Mouse (Mus musculus) myocyte (in vitro differentiated cells): ENCODE measurements at regions not wholly inside any gene's neighbourhood (a gene's known extent, or its start where the extent isn't known, plus 50 kb on each side); places are given as distances from the start of the nearest gene placed in this dataset.

Source experiments
- H3K27me3 ChIP-seq: one replicate; pipeline ENCODE4 v1.6.1; 2011; ENCODE audit not compliant: control insufficient read depth, insufficient read depth, insufficient read length
- H3K36me3 ChIP-seq: one replicate; pipeline ENCODE4 v1.6.1; 2011; ENCODE audit not compliant: control insufficient read depth, insufficient read depth
- H3K4me2 ChIP-seq: one replicate; pipeline ENCODE4 v1.6.1; 2011; ENCODE audit warnings: low read depth, control low read depth
- H3K4me3 ChIP-seq: one replicate; pipeline ENCODE4 v1.5.1; 2011; ENCODE audit warnings: mild to moderate bottlenecking, control low read depth, moderate library complexity
- H3K79me2 ChIP-seq: one replicate; pipeline ENCODE4 v1.6.1; 2011; ENCODE audit not compliant: control insufficient read depth, insufficient read depth
- H3ac ChIP-seq: one replicate; pipeline ENCODE4 v1.6.1; 2011; ENCODE audit not compliant: control insufficient read depth, insufficient read length
- CEBPB ChIP-seq: IDR thresholded peaks from 2 replicates; pipeline ENCODE4 v1.6.1; 2011; ENCODE audit warnings: mild to moderate bottlenecking, moderate library complexity; ENCODE audit not compliant: poor library complexity, insufficient read depth, severe bottlenecking
- E2F4 ChIP-seq: IDR thresholded peaks from one replicate; pipeline ENCODE4 v1.6.1; 2011; ENCODE audit warnings: mild to moderate bottlenecking, control low read depth, moderate library complexity; ENCODE audit not compliant: insufficient read depth
- MAX ChIP-seq: IDR thresholded peaks from one replicate; pipeline ENCODE4 v1.6.1; 2011; ENCODE audit warnings: low read depth, mild to moderate bottlenecking, control low read depth
- MYOD1 ChIP-seq, 3 experiments: IDR thresholded peaks; one replicate each; pipeline ENCODE4 v1.6.1; 2011; ENCODE audit warnings: control low read depth in 2 of 3, low read depth in 2 of 3, mild to moderate bottlenecking in 2 of 3, moderate library complexity in 1 of 3; ENCODE audit not compliant: insufficient read length in 2 of 3, control insufficient read depth in 1 of 3
- MYOG ChIP-seq, 3 experiments: IDR thresholded peaks; one replicate each; pipeline ENCODE4 v1.6.1; 2011; ENCODE audit warnings: control low read depth in 2 of 3, low read depth in 2 of 3, mild to moderate bottlenecking in 2 of 3; ENCODE audit not compliant: insufficient read length in 2 of 3, control insufficient read depth in 1 of 3, insufficient read depth in 1 of 3
- POLR2A ChIP-seq: IDR thresholded peaks from one replicate; pipeline ENCODE4 v1.6.1; 2011; ENCODE audit warnings: low read depth, mild to moderate bottlenecking, control low read depth, moderate library complexity; ENCODE audit not compliant: insufficient read length
- POLR2AphosphoS2 ChIP-seq: IDR thresholded peaks from one replicate; pipeline ENCODE4 v1.6.1; 2011; ENCODE audit warnings: low read depth, control low read depth; ENCODE audit not compliant: insufficient read length
- REST ChIP-seq: IDR thresholded peaks from one replicate; pipeline ENCODE4 v1.6.1; 2011; ENCODE audit warnings: mild to moderate bottlenecking, control low read depth, moderate library complexity; ENCODE audit not compliant: insufficient read depth, insufficient read length
- SRF ChIP-seq: IDR thresholded peaks from one replicate; pipeline ENCODE4 v1.6.1; 2011; ENCODE audit warnings: low read depth; ENCODE audit not compliant: control insufficient read depth, insufficient read length
- TCF12 ChIP-seq: IDR thresholded peaks from one replicate; pipeline ENCODE4 v1.6.1; 2011; ENCODE audit warnings: mild to moderate bottlenecking, control low read depth; ENCODE audit not compliant: poor library complexity, insufficient read depth, severe bottlenecking
- TCF3 ChIP-seq: IDR thresholded peaks from one replicate; pipeline ENCODE4 v1.6.1; 2011; ENCODE audit warnings: low read depth, control low read depth; ENCODE audit not compliant: insufficient read length
- USF1 ChIP-seq: IDR thresholded peaks from one replicate; pipeline ENCODE4 v1.6.1; 2011; ENCODE audit warnings: low read depth, mild to moderate bottlenecking, control low read depth, moderate library complexity

DNA sequence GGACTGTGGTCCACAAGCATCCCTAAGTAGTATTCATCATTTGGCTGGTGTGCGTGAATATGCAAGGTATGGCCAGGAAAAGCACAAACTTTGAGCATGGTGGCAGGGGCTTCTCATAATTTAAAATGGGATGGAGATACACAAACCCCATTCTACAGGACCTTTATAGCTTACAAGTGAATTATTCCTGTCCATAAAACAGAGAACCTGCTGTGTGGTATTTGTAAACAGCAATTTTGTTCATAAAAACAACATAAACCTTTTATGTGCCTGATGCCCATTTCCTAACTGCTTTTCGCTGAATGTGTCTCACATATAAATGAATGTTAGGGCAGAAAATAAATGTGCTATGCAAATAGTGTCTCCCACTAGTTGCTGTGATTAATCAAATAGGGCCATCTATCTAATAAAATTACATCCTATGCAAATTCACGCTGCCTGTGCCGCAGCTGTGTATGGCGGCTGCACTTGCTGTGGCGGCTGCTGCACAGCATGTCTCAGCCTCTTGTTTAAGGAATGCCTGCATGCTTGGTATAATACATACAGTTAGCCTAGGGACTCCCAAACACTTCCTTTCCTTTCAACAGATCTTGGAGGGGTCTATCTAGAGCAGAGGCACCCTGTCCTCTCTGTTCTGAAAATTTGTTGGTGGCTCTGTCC, 1235.4 kb downstream of the Fam181b start:
- Histone ChIP-seq H3K4me2 (no peak overlapping the region), H3ac (no peak overlapping the region), H3K79me2 (no peaks in the 10 kb centered on the region), H3K27me3 (no peaks in the 10 kb centered on the region), H3K4me3 (no peak overlapping the region), H3K36me3 (no peaks in the 10 kb centered on the region)
- no peak for TF ChIP-seq TCF12
- no peak for TF ChIP-seq MAX

DNA sequence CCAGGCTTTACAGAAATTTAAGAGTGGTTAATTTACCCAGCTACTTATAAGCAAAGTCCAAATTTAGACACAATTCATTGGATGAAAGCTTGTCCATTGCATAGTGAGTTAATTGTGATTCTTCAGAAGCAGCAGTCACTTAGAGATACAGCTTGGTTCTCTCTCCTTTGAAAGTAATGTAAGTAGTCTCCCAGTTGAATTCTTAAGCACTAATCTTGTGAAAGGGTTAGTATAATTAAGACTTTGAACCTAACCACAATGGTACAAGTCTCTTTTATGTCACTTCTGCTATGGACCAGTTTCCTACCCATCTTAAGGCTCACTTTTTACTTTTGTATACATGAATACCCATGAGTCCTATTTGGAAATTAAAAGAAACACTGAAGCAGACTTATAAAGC, 1252.9 kb downstream of the Fam181b start:
- Histone ChIP-seq H3ac (no peak overlapping the region), H3K4me3 (no peak overlapping the region), H3K4me2 (no peak overlapping the region), H3K36me3 (no peaks in the 10 kb centered on the region), H3K27me3 (no peaks in the 10 kb centered on the region), H3K79me2 (no peaks in the 10 kb centered on the region)
- TF ChIP-seq MYOD1 (IDR thresholded peaks at IDR 0.05; ENCODE audit: control insufficient read depth in 1 of 3, insufficient read length in 2 of 3, low read depth in 2 of 3): no peak
- no peak for TF ChIP-seq POLR2AphosphoS2
- no peak for TF ChIP-seq MYOG (IDR thresholded peaks at IDR 0.05; ENCODE audit: control insufficient read depth in 1 of 3, insufficient read depth in 1 of 3, insufficient read length in 2 of 3, low read depth in 2 of 3)
- TF ChIP-seq TCF3: no peak
- no peak for TF ChIP-seq TCF12
- TF ChIP-seq MAX: no peak
- no peak for TF ChIP-seq POLR2A
- no peak for TF ChIP-seq REST
- TF ChIP-seq SRF: no peak
- no peak for TF ChIP-seq CEBPB
- no peak for TF ChIP-seq E2F4
- TF ChIP-seq USF1: no peak
